Mouse (Mus musculus) heart, adult 2 months (tissue): ENCODE measurements at regions not wholly inside any gene's neighbourhood (a gene's known extent, or its start where the extent isn't known, plus 50 kb on each side); places are given as distances from the start of the nearest gene placed in this dataset.

Source experiments
- DNase-seq, 2 experiments: peaks; one replicate each; pipeline ENCODE4 v3.0.0; 2021
- H3K27ac ChIP-seq: fragments of 200-600 bp; 2 replicates; pipeline ENCODE4 v1.8.1; 2022
- H3K27me3 ChIP-seq: fragments of 200-500 bp; 2 replicates; pipeline ENCODE4 v1.6.1; 2012; ENCODE audit warnings: mild to moderate bottlenecking, low read length, inconsistent platforms, mixed read lengths; ENCODE audit not compliant: control insufficient read depth, insufficient read depth
- H3K36me3 ChIP-seq: fragments of 200-500 bp; 2 replicates; pipeline ENCODE4 v1.6.1; 2012; ENCODE audit warnings: low read length, inconsistent platforms; ENCODE audit not compliant: control insufficient read depth, insufficient read depth
- H3K4me1 ChIP-seq: fragments of 200-500 bp; 2 replicates; pipeline ENCODE4 v1.6.1; 2011; ENCODE audit warnings: low read length; ENCODE audit not compliant: control insufficient read depth, insufficient read depth
- H3K4me3 ChIP-seq: fragments of 200-600 bp; 2 replicates; pipeline ENCODE4 v1.8.1; 2022
- H3K79me2 ChIP-seq: fragments of 200-500 bp; replicated peaks from 2 replicates; pipeline ENCODE4 v1.6.1; 2012; ENCODE audit warnings: mild to moderate bottlenecking, inconsistent platforms, low read length, moderate library complexity, mixed read lengths; ENCODE audit not compliant: control insufficient read depth, insufficient read depth
- H3K9ac ChIP-seq: fragments of 200-500 bp; 2 replicates; pipeline ENCODE4 v1.6.1; 2012; ENCODE audit warnings: low read depth, mild to moderate bottlenecking, control low read depth, inconsistent platforms, low read length, mixed read lengths
- CTCF ChIP-seq: fragments of 200-600 bp; IDR thresholded peaks from 2 replicates; pipeline ENCODE4 v1.8.1; 2022; ENCODE audit warnings: antibody characterized with exemption, mild to moderate bottlenecking, moderate library complexity
- EP300 ChIP-seq: fragments of 200-500 bp; IDR thresholded peaks from 2 replicates; pipeline ENCODE4 v1.6.1; 2011; ENCODE audit warnings: low read depth, low read length, control low read depth; ENCODE audit not compliant: insufficient read depth
- POLR2A ChIP-seq: fragments of 200-500 bp; IDR thresholded peaks from 2 replicates; pipeline ENCODE4 v1.6.1; 2011; ENCODE audit warnings: mild to moderate bottlenecking, low read depth, low read length, control low read depth; ENCODE audit not compliant: insufficient read depth
- WGBS: fragments of 180-500 bp; shearing (Covaris S2); methylation state at CpG from one replicate; pipeline ENCODE4 v1.1.7; 2018; 5-methylcytosine and 5-hydroxymethylcytosine counted together
- intact Hi-C: fragments of 180-260 bp; cut with DNase I; formaldehyde crosslinking; loops from one replicate; pipeline ENCODE4 v1.15.1; 2025

GRCm38 (mm10) chr2:21048996-21049395, 80.3 kb upstream of the Arhgap21 start:
- Histone ChIP-seq H3K4me1 (no peaks in the 10 kb centered on the region), H3K27me3 (no peaks in the 10 kb centered on the region), H3K36me3 (no peaks in the 10 kb centered on the region), H3K9ac (no peak overlapping the region), H3K27ac (no peak overlapping the region), H3K4me3 (no peak overlapping the region), H3K79me2 (no peaks in the 10 kb centered on the region)
- 73% methylated on average over 5 of the region's 5 CpGs for WGBS
- TF ChIP-seq POLR2A (no peak), EP300 (no peak), CTCF (no peak)
- no peak for DNase-seq
- intact Hi-C loops, result no loop called here

GRCm38 (mm10) chr2:21048226-21048625, 79.5 kb upstream of the Arhgap21 start:
- 79% methylated on average over 6 of the region's 6 CpGs for WGBS
- no peak for TF ChIP-seq CTCF
- no peak for TF ChIP-seq POLR2A
- TF ChIP-seq EP300, result no peak
- Histone ChIP-seq H3K4me3 (no peak overlapping the region), H3K27ac (no peak overlapping the region), H3K4me1 (no peaks in the 10 kb centered on the region), H3K79me2 (no peaks in the 10 kb centered on the region), H3K36me3 (no peaks in the 10 kb centered on the region), H3K27me3 (no peaks in the 10 kb centered on the region), H3K9ac (no peak overlapping the region)
- intact Hi-C loops, result no loop called here
- no peak for DNase-seq

- Histone ChIP-seq H3K36me3 (no peaks in the 10 kb centered on the region), H3K79me2 (no peaks in the 10 kb centered on the region), H3K27ac (no peak overlapping the region), H3K4me3 (no peak overlapping the region), H3K27me3 (no peaks in the 10 kb centered on the region), H3K9ac (no peak overlapping the region), H3K4me1 (no peaks in the 10 kb centered on the region)
- TF ChIP-seq POLR2A (no peak), CTCF (no peak), EP300 (no peak)
- WGBS, result 70% methylated on average over 9 of the region's 9 CpGs
- DNase-seq, result no peak
- intact Hi-C loops, result no loop called here
Observed at GRCm38 (mm10) chr2:21046503-21047116, 77.9 kb upstream of the Arhgap21 start.

GRCm38 (mm10) chr2:21044781-21045180, 76.1 kb upstream of the Arhgap21 start:
- H3K36me3 ChIP-seq, result no peaks in the 10 kb centered on the region
- H3K27me3 ChIP-seq, result no peaks in the 10 kb centered on the region
- no peak overlapping the region for H3K9ac ChIP-seq
- no peak overlapping the region for H3K27ac ChIP-seq
- no peaks in the 10 kb centered on the region for H3K4me1 ChIP-seq
- TF ChIP-seq POLR2A (no peak), EP300 (no peak)
- no peaks in the 10 kb centered on the region for H3K79me2 ChIP-seq
- intact Hi-C loops, result no loop called here
- WGBS, result 91% methylated on average over 7 of the region's 7 CpGs
- DNase-seq, result no peak
- no peak overlapping the region for H3K4me3 ChIP-seq

GRCm38 (mm10) chr2:21044007-21044406, 75.3 kb upstream of the Arhgap21 start:
- H3K4me1 ChIP-seq, result no peaks in the 10 kb centered on the region
- H3K4me3 ChIP-seq, result no peak overlapping the region
- TF ChIP-seq POLR2A (no peak), EP300 (no peak), CTCF (no peak)
- no peaks in the 10 kb centered on the region for H3K79me2 ChIP-seq
- 87% methylated on average over 7 of the region's 7 CpGs for WGBS
- H3K27me3 ChIP-seq, result no peaks in the 10 kb centered on the region
- no peak overlapping the region for H3K27ac ChIP-seq
- intact Hi-C loops, result no loop called here
- H3K9ac ChIP-seq, result no peak overlapping the region
- no peaks in the 10 kb centered on the region for H3K36me3 ChIP-seq
- no peak for DNase-seq

GRCm38 (mm10) chr2:21043302-21043701, 74.6 kb upstream of the Arhgap21 start:
- intact Hi-C loops, result no loop called here
- H3K4me1 ChIP-seq, result no peaks in the 10 kb centered on the region; the same call in 1 of the 2 replicates
- no peaks in the 10 kb centered on the region for H3K36me3 ChIP-seq
- no peak overlapping the region for H3K27ac ChIP-seq
- H3K79me2 ChIP-seq, result no peaks in the 10 kb centered on the region
- H3K9ac ChIP-seq, result no peak overlapping the region
- H3K27me3 ChIP-seq, result no peaks in the 10 kb centered on the region
- DNase-seq, result no peak
- 31% methylated on average over 4 of the region's 4 CpGs for WGBS
- TF ChIP-seq EP300 (no peak), POLR2A (no peak), CTCF (no peak)
- H3K4me3 ChIP-seq, result no peak overlapping the region

- TF ChIP-seq CTCF (no peak), EP300 (no peak), POLR2A (no peak)
- no peak overlapping the region for H3K9ac ChIP-seq
- no peaks in the 10 kb centered on the region for H3K27me3 ChIP-seq
- WGBS, result 25% methylated on average over 3 of the region's 3 CpGs
- no peak for DNase-seq
- intact Hi-C loops, result no loop called here
- no peaks in the 10 kb centered on the region for H3K79me2 ChIP-seq
- H3K27ac ChIP-seq, result peak overlapping the region; percentile 70
- H3K36me3 ChIP-seq, result peaks cover 11% of the 10 kb centered on the region
- no peak overlapping the region for H3K4me3 ChIP-seq
- peaks cover 7% of the 10 kb centered on the region for H3K4me1 ChIP-seq
Observed at GRCm38 (mm10) chr2:21037607-21038006, 68.9 kb upstream of the Arhgap21 start.
